Mouse (Mus musculus) midbrain, embryonic 11.5 days (tissue): ENCODE results near the gene Mxra8. TPM values are rescaled to one million over a fixed set of nuclear protein-coding genes. Genes with fewer than 3 reads are reported as not detected.

Source experiments
- ATAC-seq: fragments of 200-750 bp; cut with Nextera tagmentation; 2 replicates; pipeline ENCODE4 v1.8.0; 2017; ENCODE audit warnings: moderate TSS enrichment, moderate library complexity; ENCODE audit not compliant: low FRiP score
- DNase-seq: peaks from one replicate; pipeline ENCODE4 v3.0.0; 2015; ENCODE audit warnings: low spot score; ENCODE audit errors: missing footprints
- H3K27ac ChIP-seq: fragments of 300-500 bp; sonication (generic); 2 replicates; pipeline ENCODE4 v1.5.1; 2014; ENCODE audit warnings: low read depth, low read length
- H3K27me3 ChIP-seq: fragments of 300-500 bp; sonication (generic); 2 replicates; pipeline ENCODE4 v1.6.1; 2014; ENCODE audit warnings: mild to moderate bottlenecking, low read length, moderate library complexity, mixed read lengths; ENCODE audit not compliant: control insufficient read depth, insufficient read depth
- H3K36me3 ChIP-seq: fragments of 300-500 bp; sonication (generic); 2 replicates; pipeline ENCODE4 v1.6.1; 2014; ENCODE audit warnings: mild to moderate bottlenecking, low read length, moderate library complexity, mixed read lengths; ENCODE audit not compliant: control insufficient read depth, insufficient read depth
- H3K4me1 ChIP-seq: fragments of 300-500 bp; sonication (generic); 2 replicates; pipeline ENCODE4 v1.6.1; 2014; ENCODE audit warnings: low read length; ENCODE audit not compliant: control insufficient read depth, insufficient read depth
- H3K4me2 ChIP-seq: fragments of 300-500 bp; sonication (generic); 2 replicates; pipeline ENCODE4 v1.6.1; 2014; ENCODE audit warnings: mild to moderate bottlenecking, moderate library complexity
- H3K4me3 ChIP-seq: fragments of 300-500 bp; sonication (generic); 2 replicates; pipeline ENCODE4 v1.5.1; 2014; ENCODE audit warnings: low read depth, low read length
- H3K9ac ChIP-seq: fragments of 300-500 bp; sonication (generic); 2 replicates; pipeline ENCODE4 v1.6.1; 2014; ENCODE audit warnings: low read length
- H3K9me3 ChIP-seq: fragments of 300-500 bp; sonication (generic); 2 replicates; pipeline ENCODE4 v1.6.1; 2016; ENCODE audit warnings: low read length; ENCODE audit not compliant: control insufficient read depth
- WGBS: fragments of 180-500 bp; shearing (Covaris S2); extraction: QIAGEN DNeasy Blood & Tissue Kit; methylation state at CpG from one replicate; pipeline ENCODE4 v1.1.7; 2014; 5-methylcytosine and 5-hydroxymethylcytosine counted together
- polyA plus RNA-seq: library from polyadenylated mRNA; unstranded; fragments of >200 nt; fragmentation: Nextera tagmentation; extraction: Ambion mirVana; gene quantifications from 2 replicates; pipeline ENCODE4 v1.2.1, GENCODE M21; 2014

Gene Mxra8
- 37.7 and 41.9 TPM in 2 replicates for polyA plus RNA-seq

DNA sequence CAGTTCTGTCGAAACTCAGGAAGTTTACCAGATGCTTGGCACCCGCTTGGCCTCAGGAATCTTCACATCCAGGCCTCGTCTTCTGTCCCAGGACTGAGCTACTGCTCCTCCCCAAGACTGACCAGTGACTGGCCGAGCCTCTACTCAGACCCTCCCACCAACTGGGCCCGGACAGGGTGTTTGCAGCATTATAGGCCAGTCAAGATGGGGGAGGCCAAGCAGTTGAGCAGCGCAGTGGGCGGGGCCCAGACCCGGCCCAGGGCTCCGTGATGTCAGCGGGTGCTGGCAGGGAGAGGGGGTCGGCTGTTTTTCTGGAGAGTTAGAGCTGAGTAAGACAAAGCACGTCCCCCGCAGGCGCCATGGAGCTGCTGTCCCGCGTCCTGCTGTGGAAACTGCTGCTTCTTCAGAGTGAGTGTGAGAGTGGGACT, at the start of gene Mxra8:
Gene Mxra8, plus strand, starts transcription at position 198 of the 428 bp plus-strand sequence.
- Histone ChIP-seq H3K4me1 (peaks cover 22% of the 10 kb centered on the region), H3K9me3 (no peaks in the 10 kb centered on the region), H3K36me3 (no peaks in the 10 kb centered on the region), H3K9ac (peak within 1 kb of the TSS; percentile 73), H3K4me3 (peak within 1 kb of the TSS; percentile 39), H3K27ac (peak within 1 kb of the TSS; percentile 48), H3K27me3 (peaks cover 7% of the 10 kb centered on the region; the same call in 1 of the 2 replicates), H3K4me2 (peak within 1 kb of the TSS; percentile 76)
- ATAC-seq (peak; percentile 91), DNase-seq (peak; percentile 95)
- WGBS: 2% methylated on average over 16 of the region's 16 CpGs

DNA sequence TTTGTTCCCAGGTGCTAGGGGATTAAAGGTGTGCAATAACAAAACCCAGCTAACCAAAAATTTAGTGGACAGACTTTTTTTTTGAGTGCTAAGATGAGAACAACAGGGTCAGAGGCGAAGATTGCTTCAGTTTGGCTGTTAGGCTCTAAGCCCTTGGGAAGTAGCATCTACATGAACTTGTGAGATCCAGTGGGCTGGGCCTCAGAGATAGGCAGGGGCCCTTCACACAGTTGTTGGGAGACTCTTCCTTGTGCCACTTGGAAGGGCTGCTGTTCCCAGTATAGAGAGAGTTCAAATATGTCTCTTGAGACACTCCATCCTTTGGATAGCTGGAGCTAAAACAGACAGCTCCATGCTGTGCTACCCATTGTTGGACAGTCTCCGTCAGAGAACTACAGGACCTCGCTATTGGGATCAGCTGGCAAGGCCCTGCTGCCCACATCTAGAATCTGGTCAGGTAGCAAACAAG, 49.4 kb upstream of the Mxra8 start, which contains the start of gene Ankrd65:
Gene Ankrd65, plus strand, starts transcription at position 419 of the 469 bp plus-strand sequence.
- DNase-seq (no peak), ATAC-seq (no peak)
- H3K4me1 ChIP-seq: no peaks in the 10 kb centered on the region
- no peaks in the 10 kb centered on the region for H3K36me3 ChIP-seq
- H3K27ac ChIP-seq: no peak within 1 kb of the TSS
- WGBS: 81% methylated on average over 3 of the region's 3 CpGs
- no peaks in the 10 kb centered on the region for H3K9me3 ChIP-seq
- no peak within 1 kb of the TSS for H3K4me2 ChIP-seq
- no peak within 1 kb of the TSS for H3K4me3 ChIP-seq
- H3K27me3 ChIP-seq: no peaks in the 10 kb centered on the region
- H3K9ac ChIP-seq: no peak within 1 kb of the TSS

DNA sequence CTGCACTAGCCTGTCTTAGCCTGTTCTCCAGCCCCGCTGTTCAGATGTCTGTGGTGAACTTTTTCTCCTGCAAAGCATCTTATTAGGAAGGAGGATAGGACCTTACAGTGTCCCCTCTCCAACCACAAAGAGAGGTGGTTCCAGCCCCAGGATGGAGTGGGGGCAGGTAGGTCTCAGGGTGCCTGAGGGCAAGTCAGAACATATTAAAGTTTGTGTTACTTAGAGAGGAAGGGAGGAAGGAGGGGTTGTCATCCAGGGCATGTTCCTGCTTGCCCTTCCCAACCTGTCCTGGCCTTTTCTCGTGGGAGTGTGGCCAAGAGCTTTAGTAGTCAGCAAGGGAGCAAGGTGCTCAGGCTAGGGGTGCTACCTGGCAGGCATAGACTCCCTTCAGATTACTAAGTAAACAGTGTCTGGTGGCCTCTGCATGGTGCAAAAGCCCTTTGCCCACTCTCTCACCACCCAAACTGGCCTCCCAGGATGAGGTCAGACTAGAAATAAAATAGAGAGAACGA, 48.8 kb upstream of the Mxra8 start:
- DNase-seq: no peak
- ATAC-seq: no peak
- Histone ChIP-seq H3K4me2 (no peak overlapping the region), H3K9me3 (no peaks in the 10 kb centered on the region), H3K4me3 (no peak overlapping the region), H3K9ac (no peak overlapping the region), H3K4me1 (no peaks in the 10 kb centered on the region), H3K36me3 (no peaks in the 10 kb centered on the region), H3K27ac (no peak overlapping the region), H3K27me3 (no peaks in the 10 kb centered on the region)
- WGBS: 66% methylated on average over 3 of the region's 3 CpGs

DNA sequence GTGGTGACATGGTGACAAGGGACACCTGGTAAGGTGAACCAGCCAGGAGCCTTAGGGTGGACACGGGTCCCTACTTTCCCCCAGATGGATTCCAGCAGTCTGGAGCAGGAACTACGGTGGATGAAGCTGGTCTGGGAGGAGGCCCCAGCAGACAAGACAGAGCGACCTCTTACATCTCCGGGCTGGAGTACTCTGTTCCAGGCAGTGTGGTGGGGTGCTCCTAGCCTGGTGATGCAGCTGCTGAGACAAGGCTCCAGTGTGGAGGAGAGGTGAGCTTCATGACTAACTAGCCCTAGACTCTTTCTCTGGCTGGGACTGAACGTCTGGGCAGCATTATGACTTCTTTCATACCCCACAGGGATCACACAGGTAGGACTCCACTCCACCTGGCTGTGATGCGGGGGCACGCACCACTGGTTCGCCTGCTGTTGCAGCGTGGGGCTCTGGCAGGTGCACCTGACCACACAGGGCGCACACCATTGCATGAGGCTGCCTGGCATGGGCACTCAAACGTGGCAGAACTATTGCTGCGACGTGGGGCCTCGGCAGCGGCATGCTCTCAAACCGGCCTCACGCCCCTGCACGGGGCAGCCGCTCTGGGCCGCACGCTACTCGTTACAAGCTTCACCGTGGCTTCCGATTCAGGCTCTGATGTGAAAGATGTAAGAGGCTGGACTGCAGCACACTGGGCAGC, 48.1 kb upstream of the Mxra8 start:
- Histone ChIP-seq H3K4me2 (no peak overlapping the region), H3K9ac (no peak overlapping the region), H3K4me1 (no peaks in the 10 kb centered on the region), H3K27ac (no peak overlapping the region), H3K4me3 (no peak overlapping the region), H3K9me3 (no peaks in the 10 kb centered on the region), H3K27me3 (no peaks in the 10 kb centered on the region), H3K36me3 (no peaks in the 10 kb centered on the region)
- ATAC-seq (no peak), DNase-seq (no peak)
- WGBS: 81% methylated on average over 24 of the region's 24 CpGs

DNA sequence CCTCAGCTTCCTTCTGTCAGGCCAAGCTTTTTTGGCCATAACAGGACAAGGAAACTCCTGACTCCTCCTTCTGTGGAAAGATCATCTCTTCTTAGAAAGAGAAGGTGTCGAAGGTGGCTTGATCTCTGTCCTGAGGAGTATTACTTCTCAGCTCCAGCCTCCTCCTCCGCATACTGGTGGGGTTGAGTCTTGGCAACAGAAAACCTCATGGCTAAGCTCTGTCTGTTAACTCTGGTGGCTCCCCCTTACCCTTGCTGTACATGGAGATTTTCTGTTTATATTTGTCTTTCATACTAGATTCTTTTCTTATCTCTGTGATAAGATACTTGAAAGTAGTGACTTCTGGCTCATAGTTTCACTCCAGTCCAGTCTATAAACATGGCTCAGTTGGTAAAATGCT, 45.8 kb upstream of the Mxra8 start:
- Histone ChIP-seq H3K9me3 (no peaks in the 10 kb centered on the region), H3K27me3 (no peaks in the 10 kb centered on the region), H3K9ac (no peak overlapping the region), H3K4me3 (no peak overlapping the region), H3K27ac (no peak overlapping the region), H3K4me1 (no peaks in the 10 kb centered on the region), H3K4me2 (no peak overlapping the region), H3K36me3 (no peaks in the 10 kb centered on the region)
- DNase-seq (no peak), ATAC-seq (no peak)
- WGBS: 77% methylated on average over 2 of the region's 2 CpGs

DNA sequence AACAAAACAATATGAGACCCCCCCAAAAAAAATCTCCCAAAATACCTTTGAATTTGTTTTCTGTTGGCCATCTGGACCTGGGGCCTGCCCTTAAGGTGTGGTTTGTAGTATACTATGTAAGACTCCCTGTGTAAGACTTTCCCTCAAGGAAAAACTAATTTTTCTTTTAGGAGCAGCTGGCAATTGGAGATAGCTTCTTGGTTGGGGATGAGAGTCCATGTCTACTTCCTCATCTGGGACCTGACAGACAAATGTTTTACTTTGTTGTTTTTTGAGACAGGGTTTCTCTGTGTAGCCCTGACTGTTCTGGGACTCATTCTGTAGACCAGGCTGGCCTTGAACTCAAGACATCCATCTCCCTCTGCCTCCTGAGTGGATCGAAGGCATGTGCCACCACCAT, 37.4 kb upstream of the Mxra8 start:
- DNase-seq: no peak
- Histone ChIP-seq H3K4me3 (no peak overlapping the region), H3K9ac (no peak overlapping the region), H3K4me2 (no peak overlapping the region), H3K36me3 (peaks cover 4% of the 10 kb centered on the region; the same call in 1 of the 2 replicates), H3K27me3 (no peaks in the 10 kb centered on the region), H3K9me3 (no peaks in the 10 kb centered on the region), H3K27ac (no peak overlapping the region), H3K4me1 (peaks cover 7% of the 10 kb centered on the region)
- ATAC-seq: no peak
- 89% methylated on average over 1 of the region's 1 CpGs for WGBS

DNA sequence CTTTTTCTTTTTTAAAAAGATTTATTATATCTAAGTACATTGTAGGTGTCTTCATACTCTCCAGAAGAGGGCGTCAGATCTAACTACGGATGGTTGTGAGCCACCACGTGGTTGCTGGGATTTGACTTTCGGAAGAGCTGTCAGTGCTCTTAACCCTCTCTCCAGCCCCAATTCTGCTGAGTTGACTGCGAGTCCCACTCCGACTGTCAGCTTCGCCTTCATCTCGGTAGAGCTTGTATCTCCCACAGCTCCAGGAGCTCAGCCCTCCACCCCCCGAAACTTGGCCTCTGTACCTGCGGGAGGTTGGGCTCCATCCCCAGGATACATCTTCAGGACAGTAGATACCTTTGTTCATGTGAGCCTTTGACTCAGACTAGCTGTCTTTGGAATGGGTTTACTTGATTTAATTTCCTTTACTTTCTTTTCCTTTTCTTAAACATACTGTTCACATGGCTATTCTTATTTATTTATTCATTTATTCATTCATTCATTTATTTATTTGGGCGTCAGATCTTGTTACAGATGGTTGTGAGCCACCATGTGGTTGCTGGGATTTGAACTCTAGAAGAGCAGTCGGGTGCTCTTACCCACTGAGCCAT, 36.6 kb upstream of the Mxra8 start, which contains the start of gene Mrpl20:
Gene Mrpl20, plus strand, starts transcription at position 138 of the 599 bp plus-strand sequence.
- peak; percentile 38 for ATAC-seq
- Histone ChIP-seq H3K4me1 (peaks cover 7% of the 10 kb centered on the region), H3K27me3 (no peaks in the 10 kb centered on the region), H3K9me3 (no peaks in the 10 kb centered on the region), H3K27ac (no peak within 1 kb of the TSS; the same call in 1 of the 2 replicates), H3K36me3 (peaks cover 4% of the 10 kb centered on the region; the same call in 1 of the 2 replicates), H3K4me3 (peak within 1 kb of the TSS; percentile 90), H3K4me2 (peak within 1 kb of the TSS; percentile 52), H3K9ac (peak within 1 kb of the TSS; percentile 91)
- 7% methylated on average over 12 of the region's 12 CpGs for WGBS
- no peak for DNase-seq

DNA sequence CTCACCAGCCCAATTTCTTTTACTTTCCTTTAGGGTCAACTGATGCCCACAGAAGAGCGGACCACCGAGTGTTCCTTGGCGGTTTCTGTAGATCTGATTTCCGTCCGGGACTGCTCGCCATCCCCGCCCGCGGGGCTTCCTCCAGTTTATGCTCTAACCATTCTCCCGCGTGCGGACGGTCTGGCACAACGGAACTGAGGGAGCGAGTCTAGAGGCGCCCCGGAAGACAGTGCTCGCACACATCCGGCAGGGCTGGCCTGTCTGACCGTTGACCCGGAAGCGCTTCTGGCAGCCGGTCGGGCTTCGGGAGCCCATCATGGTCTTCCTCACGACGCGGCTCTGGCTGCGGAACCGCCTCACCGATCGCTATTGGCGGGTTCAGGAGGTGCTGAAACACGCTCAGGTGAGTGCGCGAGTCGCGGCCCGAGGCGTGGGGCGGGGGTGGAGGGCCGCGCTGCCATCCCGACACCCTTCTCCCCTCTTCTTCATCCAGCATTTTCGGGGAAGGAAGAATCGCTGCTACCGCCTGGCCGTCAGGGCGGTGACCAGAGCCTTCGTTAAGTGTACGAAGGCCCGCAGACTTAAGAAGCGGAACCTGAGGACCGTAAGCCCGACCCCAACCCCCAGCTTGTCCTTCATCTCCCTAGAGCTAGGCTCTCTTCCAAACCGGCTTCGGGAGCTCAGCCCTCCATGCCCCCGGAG, 36.0 kb upstream of the Mxra8 start:
- under 1% methylated on average over 56 of the region's 58 CpGs for WGBS
- ATAC-seq (peak; percentile 98), DNase-seq (peak; percentile 99)
- Histone ChIP-seq H3K27me3 (no peaks in the 10 kb centered on the region), H3K27ac (no peak overlapping the region; the same call in 1 of the 2 replicates), H3K4me2 (peak overlapping the region; percentile 52), H3K4me1 (peaks cover 7% of the 10 kb centered on the region), H3K9ac (peak overlapping the region; percentile 91), H3K36me3 (peaks cover 4% of the 10 kb centered on the region; the same call in 1 of the 2 replicates), H3K4me3 (peak overlapping the region; percentile 90), H3K9me3 (no peaks in the 10 kb centered on the region)
